Mouse (Mus musculus) heart, postnatal 0 days (tissue): Measurements from ENCODE around the gene Fam117a.

Experiments used
- CTCF ChIP-seq: IDR thresholded peaks from 2 replicates; pipeline ENCODE4 v1.5.1; 2016; ENCODE audit warnings: antibody characterized with exemption, control low read depth, low read depth
- EP300 ChIP-seq: IDR thresholded peaks from 2 replicates; pipeline ENCODE4 v1.6.1; 2016; ENCODE audit warnings: antibody characterized with exemption, low read depth

DNA sequence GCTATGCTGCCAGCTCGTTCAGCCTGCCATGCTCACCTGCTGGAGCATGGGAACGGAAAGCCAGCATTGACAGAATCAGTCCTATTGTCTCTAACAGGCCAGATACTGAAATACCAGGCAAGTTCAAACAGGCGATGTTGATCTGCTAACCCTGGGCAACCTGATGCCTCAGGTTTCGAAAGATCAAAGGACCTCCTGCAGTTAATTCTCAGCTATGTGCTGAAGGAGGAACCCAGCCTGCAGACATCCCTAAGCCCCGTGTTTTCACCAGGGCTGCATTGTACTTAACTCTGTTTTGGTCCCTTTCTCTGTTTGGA is 56.6 kb downstream of the Fam117a start:
- TF ChIP-seq CTCF, result no peak
- TF ChIP-seq EP300, result no peak
